ENCODE assay signal across 9 mouse cellular contexts in the genomic region with DNA sequence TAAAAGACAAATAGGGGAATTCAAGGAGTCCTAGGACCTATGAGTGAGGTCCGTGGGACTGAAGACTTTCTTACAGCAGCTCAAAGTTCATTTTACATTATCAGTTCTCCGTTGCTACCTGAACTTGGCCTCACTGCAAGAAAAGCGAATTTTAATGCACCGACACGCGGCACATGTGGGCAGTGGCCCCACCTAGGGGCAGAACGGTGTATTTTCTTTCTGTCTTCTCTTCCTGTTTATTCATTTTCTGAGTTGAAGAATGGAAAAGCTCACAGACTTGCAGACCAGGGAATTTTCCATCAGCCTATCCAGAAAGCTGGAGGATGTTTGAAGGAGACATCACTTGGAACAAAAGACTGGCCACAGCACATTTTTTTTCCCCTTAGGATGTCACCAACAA.
A peak's percentile ranks its signal among the peaks of the same experiment; 100 is the strongest.
DNase-seq lines count a peak whose midpoint lies in the region; ATAC-seq and TF ChIP-seq lines count a peak whose summit lies in the region.
"Had no signal": no experiment of that assay in that cellular context is flagged by ENCODE, and none has a peak within 500 bp of the region (broad histone marks: within the 10 kb centered on the region; RNA-seq: fewer than 3 reads in every experiment).

No protein-coding gene starts in this region.

- H3K4me2 ChIP-seq in embryonic facial prominence, embryonic 14.5 days (ENCODE audit: low read depth, low read length), result peak overlapping the region; percentile 18; the same call in 1 of the 2 replicates
- H3K4me2 ChIP-seq in hindbrain, embryonic 16.5 days (ENCODE audit: low read length), result 0 out of 2 replicates have a peak overlapping the region, but pooled peaks have one; percentile 8
- H3K4me2 ChIP-seq: neural tube, embryonic 12.5 days had no signal

- 11% methylated on average over 7 of the region's 7 CpGs for WGBS in embryonic facial prominence, embryonic 14.5 days
- 6% methylated on average over 7 of the region's 7 CpGs for WGBS in hindbrain, embryonic 16.5 days

- no peak overlapping the region for H3K4me3 ChIP-seq in testis, adult 2 months (ENCODE audit: control insufficient read depth, low read depth, low read length)
- H3K4me3 ChIP-seq in embryonic facial prominence, embryonic 14.5 days (ENCODE audit: low read depth, low read length), result no peak overlapping the region
- H3K4me3 ChIP-seq in hindbrain, embryonic 16.5 days (ENCODE audit: low read length), result no peak overlapping the region
- H3K4me3 ChIP-seq: neural tube, embryonic 12.5 days had no signal

- no peak overlapping the region for H3K27ac ChIP-seq in testis, adult 2 months (ENCODE audit: control insufficient read depth, insufficient read depth, low read depth, low read length)
- H3K27ac ChIP-seq in embryonic facial prominence, embryonic 14.5 days (replicated peaks; ENCODE audit: low read depth, low read length), result no peak overlapping the region
- H3K27ac ChIP-seq in hindbrain, embryonic 16.5 days (ENCODE audit: low read depth, low read length), result no peak overlapping the region; the same call in 1 of the 2 replicates
- H3K27ac ChIP-seq: neural tube, embryonic 12.5 days had no signal

- no peak for TF ChIP-seq POLR2A in testis, adult 2 months (IDR thresholded peaks at IDR 0.05; ENCODE audit: control insufficient read depth, low read depth, low read length)

- intact Hi-C loops in left cerebral cortex, postnatal 25 days (cut with DNase I), result loop anchor here (5.0 to 10.0 kb wide), 4 partner anchors 257 to 1297 kb away; partner anchors contain the start of gene Qk

- DNase-seq in testis, postnatal 14 days (ENCODE audit: low spot score), result no peak
- DNase-seq in adrenal gland, postnatal 36 days, result peak; percentile 56 to 77
- DNase-seq in embryonic facial prominence, embryonic 14.5 days (ENCODE audit: low spot score), result peak; percentile 59
- DNase-seq in left cerebral cortex, postnatal 25 days (ENCODE audit: low spot score in 2 of 2), result peak; percentile 66 to 87
- peak; percentile 48 for DNase-seq in ovary, postnatal 14 days (ENCODE audit: low spot score)

- H3K9me3 ChIP-seq in embryonic facial prominence, embryonic 14.5 days (ENCODE audit: control insufficient read depth, low read length), result no peaks in the 10 kb centered on the region
- H3K9me3 ChIP-seq in hindbrain, embryonic 16.5 days (ENCODE audit: control insufficient read depth, low read length), result no peaks in the 10 kb centered on the region
- H3K9me3 ChIP-seq: neural tube, embryonic 12.5 days had no signal

- no peaks in the 10 kb centered on the region for H3K27me3 ChIP-seq in testis, adult 2 months (ENCODE audit: control insufficient read depth, insufficient read depth, low read length)
- H3K27me3 ChIP-seq in embryonic facial prominence, embryonic 14.5 days (replicated peaks; ENCODE audit: control insufficient read depth, insufficient read depth, low read length), result no peaks in the 10 kb centered on the region
- no peaks in the 10 kb centered on the region for H3K27me3 ChIP-seq in hindbrain, embryonic 16.5 days (replicated peaks; ENCODE audit: control insufficient read depth, insufficient read depth, low read length)
- H3K27me3 ChIP-seq: neural tube, embryonic 12.5 days had no signal

- H3K36me3 ChIP-seq in testis, adult 2 months (ENCODE audit: control insufficient read depth, insufficient read depth, low read length), result no peaks in the 10 kb centered on the region
- H3K36me3 ChIP-seq in embryonic facial prominence, embryonic 14.5 days (ENCODE audit: control insufficient read depth, insufficient read depth, low read length), result no peaks in the 10 kb centered on the region
- H3K36me3 ChIP-seq in hindbrain, embryonic 16.5 days (ENCODE audit: control insufficient read depth, insufficient read depth, low read length), result no peaks in the 10 kb centered on the region
- H3K36me3 ChIP-seq: neural tube, embryonic 12.5 days had no signal

- no peak for ATAC-seq in embryonic facial prominence, embryonic 14.5 days (ENCODE audit: low read depth)
- ATAC-seq in hindbrain, embryonic 16.5 days, result no peak
- ATAC-seq in inflammation-experienced regulatory T-cells, adult 6 months, result no peak

- no peak overlapping the region for H3K9ac ChIP-seq in embryonic facial prominence, embryonic 14.5 days (ENCODE audit: low read depth, low read length)
- no peak overlapping the region for H3K9ac ChIP-seq in hindbrain, embryonic 16.5 days (ENCODE audit: low read depth, low read length)
- H3K9ac ChIP-seq: neural tube, embryonic 12.5 days had no signal

- H3K4me1 ChIP-seq in testis, adult 2 months (ENCODE audit: control insufficient read depth, insufficient read depth, low read length), result no peaks in the 10 kb centered on the region
- H3K4me1 ChIP-seq in embryonic facial prominence, embryonic 14.5 days (ENCODE audit: control insufficient read depth, insufficient read depth, low read length), result no peaks in the 10 kb centered on the region; the same call in 1 of the 2 replicates
- peaks cover 18% of the 10 kb centered on the region for H3K4me1 ChIP-seq in hindbrain, embryonic 16.5 days (ENCODE audit: control insufficient read depth, insufficient read depth, low read depth, low read length)
- H3K4me1 ChIP-seq: neural tube, embryonic 12.5 days had no signal

- TF ChIP-seq CTCF in testis, adult 2 months (IDR thresholded peaks at IDR 0.05; ENCODE audit: control insufficient read depth, insufficient read depth, insufficient replicate concordance, low read depth, low read length), result peak; percentile 64; the same call in 1 of the 2 replicates
